Mouse (Mus musculus): ENCODE measurements around the gene Olfr297.

Gene Olfr297

GRCm38 (mm10) chr7:86519668-86520067 lies at the start of gene Olfr297:
Olfr297 (plus strand) TSS chr7:86519968.
- no peak for DNase-seq

GRCm38 (mm10) chr7:86492384-86492783 lies 27.4 kb upstream of the Olfr297 start, which contains the start of gene Olfr298:
Olfr298 (minus strand) TSS chr7:86492484.
- no peak for DNase-seq
